Mouse (Mus musculus) small intestine, adult 10 weeks (tissue): ENCODE measurements around the gene Adamts1. TPM values are rescaled to one million over a fixed set of nuclear protein-coding genes. Genes with fewer than 3 reads are reported as not detected.

Source experiments
- polyA plus RNA-seq: library from polyadenylated mRNA; stranded (reverse); fragments of 350-450 nt; fragmentation: Illumina TruSeq; extraction: RNeasy Lipid Tissue Mini Kit (QIAGEN cat#74804); gene quantifications from one replicate; pipeline ENCODE4 v1.2.3, GENCODE M21; 2014; ENCODE audit warnings: low replicate concordance

Adamts1 gene
- 4.2 TPM for polyA plus RNA-seq

GRCm38 (mm10) chr16:85802954-85803353, at the start of gene Adamts1:
TSS of gene Adamts1 (minus strand) at chr16:85803113.

Other genes with a start within 250 kb of the Adamts1 start
- gene Cyyr1, start 249.7 kb downstream of the Adamts1 start, polyA plus RNA-seq = 12.8 TPM
- gene Adamts5, start 98.7 kb upstream of the Adamts1 start, polyA plus RNA-seq = 1.7 TPM